In genomic region chr5:62763046-62763445, GRCm38 (mm10) we compare ENCODE assay signal across 13 mouse cellular contexts. TPM values are rescaled to one million over a fixed set of nuclear protein-coding genes. Genes with fewer than 3 reads are reported as not detected.
A peak's percentile ranks its signal among the peaks of the same experiment; 100 is the strongest.
DNase-seq lines count a peak whose midpoint lies in the region; ATAC-seq lines count a peak whose summit lies in the region.
"Had no signal": no experiment of that assay in that cellular context is flagged by ENCODE, and none has a peak within 500 bp of the region (broad histone marks: within the 10 kb centered on the region; RNA-seq: fewer than 3 reads in every experiment).

No protein-coding gene starts in this region.

- no peak for DNase-seq in hindbrain, embryonic 11.5 days (ENCODE audit: low spot score)
- DNase-seq in right cerebral cortex, adult 2 months (ENCODE audit: low spot score in 2 of 2) = no peak
- no peak for DNase-seq in cerebellum, postnatal 4 days (ENCODE audit: low spot score in 2 of 2)
- DNase-seq: right cerebral cortex, postnatal 4 days; thymus, adult 18-20 months had no signal

- no peak overlapping the region for H3K4me3 ChIP-seq in hindbrain, embryonic 13.5 days
- no peak overlapping the region for H3K4me3 ChIP-seq in hindbrain, embryonic 11.5 days (ENCODE audit: low read depth, low read length)
- peak overlapping the region; percentile 34 for H3K4me3 ChIP-seq in megakaryocyte, embryonic 14.5 days (replicated peaks)
- H3K4me3 ChIP-seq in kidney, embryonic 16.5 days (ENCODE audit: low read length) = no peak overlapping the region
- H3K4me3 ChIP-seq: embryonic facial prominence, embryonic 13.5 days; hindbrain, embryonic 10.5 days had no signal

- H3K4me2 ChIP-seq in hindbrain, embryonic 13.5 days = no peak overlapping the region
- no peak overlapping the region for H3K4me2 ChIP-seq in hindbrain, embryonic 11.5 days (replicated peaks; ENCODE audit: low read depth, low read length)
- no peak overlapping the region for H3K4me2 ChIP-seq in kidney, embryonic 16.5 days (replicated peaks; ENCODE audit: low read depth, low read length)
- H3K4me2 ChIP-seq: embryonic facial prominence, embryonic 13.5 days had no signal

- H3K27ac ChIP-seq in hindbrain, embryonic 13.5 days = 0 out of 2 replicates have a peak overlapping the region, but pooled peaks have one; percentile 23
- no peak overlapping the region for H3K27ac ChIP-seq in hindbrain, embryonic 11.5 days (ENCODE audit: low read depth, low read length)
- H3K27ac ChIP-seq in kidney, embryonic 16.5 days (ENCODE audit: low read length) = peak overlapping the region; percentile 37; the same call in 1 of the 2 replicates
- H3K27ac ChIP-seq: embryonic facial prominence, embryonic 13.5 days; hindbrain, embryonic 10.5 days had no signal

- no peaks in the 10 kb centered on the region for H3K36me3 ChIP-seq in hindbrain, embryonic 13.5 days
- H3K36me3 ChIP-seq in hindbrain, embryonic 11.5 days (ENCODE audit: control insufficient read depth, insufficient read depth, low read length) = no peaks in the 10 kb centered on the region
- H3K36me3 ChIP-seq in megakaryocyte, embryonic 14.5 days (replicated peaks; ENCODE audit: low read length) = no peaks in the 10 kb centered on the region
- no peaks in the 10 kb centered on the region for H3K36me3 ChIP-seq in kidney, embryonic 16.5 days (ENCODE audit: insufficient read depth, low read length)
- H3K36me3 ChIP-seq: embryonic facial prominence, embryonic 13.5 days; hindbrain, embryonic 10.5 days had no signal

- no peak overlapping the region for H3K9ac ChIP-seq in hindbrain, embryonic 13.5 days
- H3K9ac ChIP-seq in hindbrain, embryonic 11.5 days (ENCODE audit: low read depth, low read length) = no peak overlapping the region
- no peak overlapping the region for H3K9ac ChIP-seq in kidney, embryonic 16.5 days (replicated peaks; ENCODE audit: low read length)
- H3K9ac ChIP-seq: embryonic facial prominence, embryonic 13.5 days had no signal

- peaks cover 10% of the 10 kb centered on the region; the same call in 1 of the 2 replicates for H3K4me1 ChIP-seq in hindbrain, embryonic 13.5 days (replicated peaks)
- no peaks in the 10 kb centered on the region for H3K4me1 ChIP-seq in hindbrain, embryonic 11.5 days (replicated peaks; ENCODE audit: control insufficient read depth, insufficient read depth, low read length)
- H3K4me1 ChIP-seq in megakaryocyte, embryonic 14.5 days = peaks cover 77% of the 10 kb centered on the region
- no peaks in the 10 kb centered on the region for H3K4me1 ChIP-seq in kidney, embryonic 16.5 days (ENCODE audit: insufficient read depth, low read length)

- peaks cover 3% of the 10 kb centered on the region; the same call in 1 of the 2 replicates for H3K27me3 ChIP-seq in hindbrain, embryonic 13.5 days
- no peaks in the 10 kb centered on the region for H3K27me3 ChIP-seq in hindbrain, embryonic 11.5 days (ENCODE audit: control insufficient read depth, insufficient read depth, low read length)
- H3K27me3 ChIP-seq in megakaryocyte, embryonic 14.5 days (replicated peaks) = peaks cover 2% of the 10 kb centered on the region
- H3K27me3 ChIP-seq in kidney, embryonic 16.5 days (ENCODE audit: insufficient read depth, low read length) = no peaks in the 10 kb centered on the region

- ATAC-seq in hindbrain, embryonic 13.5 days (ENCODE audit: low FRiP score) = no peak
- no peak for ATAC-seq in hindbrain, embryonic 11.5 days (ENCODE audit: low FRiP score)
- ATAC-seq in megakaryocyte, adult 5-6 weeks (ENCODE audit: poor library complexity, severe bottlenecking) = no peak
- ATAC-seq in kidney, embryonic 16.5 days (ENCODE audit: low FRiP score, low TSS enrichment) = no peak
- ATAC-seq: forebrain, embryonic 16.5 days had no signal

- WGBS in hindbrain, embryonic 13.5 days = 95% methylated on average over 1 of the region's 1 CpGs
- 81% methylated on average over 1 of the region's 1 CpGs for WGBS in hindbrain, embryonic 11.5 days
- 75% methylated on average over 1 of the region's 1 CpGs for WGBS in kidney, embryonic 16.5 days

- no peaks in the 10 kb centered on the region for H3K9me3 ChIP-seq in hindbrain, embryonic 13.5 days
- H3K9me3 ChIP-seq in hindbrain, embryonic 11.5 days (ENCODE audit: control insufficient read depth, low read length) = no peaks in the 10 kb centered on the region
- H3K9me3 ChIP-seq in megakaryocyte, embryonic 14.5 days = no peaks in the 10 kb centered on the region
- no peaks in the 10 kb centered on the region for H3K9me3 ChIP-seq in kidney, embryonic 16.5 days (ENCODE audit: low read length)
- H3K9me3 ChIP-seq: embryonic facial prominence, embryonic 13.5 days; hindbrain, embryonic 10.5 days had no signal

RNA-seq across cellular contexts. Expression of gene Arap2, which starts 2.9 kb away (rescaled TPM):
- polyA plus RNA-seq in hindbrain, embryonic 13.5 days (2015; fragmentation: Nextera tagmentation; extraction: Ambion mirVana) = 2.4 and 4.1 TPM in 2 replicates
- 1.3 and 2.2 TPM in 2 replicates for polyA plus RNA-seq in hindbrain, embryonic 11.5 days (2014; fragmentation: Nextera tagmentation; extraction: Ambion mirVana)
- polyA plus RNA-seq in megakaryocyte, embryonic 14.5 days (2012; ENCODE audit: insufficient read depth, low replicate concordance) = 0.04 TPM in 1 of 2 replicates, not detected in the other
- 6.8 and 11.0 TPM in 2 replicates for total RNA-seq in megakaryocyte, adult 5-6 weeks (2015)
- 7.7 and 10.0 TPM in 2 replicates for total RNA-seq in megakaryocyte, adult 5-6 weeks (2017)
- 2.0 and 2.9 TPM in 2 replicates for polyA plus RNA-seq in kidney, embryonic 16.5 days (2015; fragmentation: Nextera tagmentation; extraction: Ambion mirVana)

RNA-seq across cellular contexts. Expression of gene Dthd1, which starts 50.6 kb away (rescaled TPM):
- not detected in 2 replicates for polyA plus RNA-seq in hindbrain, embryonic 13.5 days (2015; fragmentation: Nextera tagmentation; extraction: Ambion mirVana)
- not detected in 2 replicates for polyA plus RNA-seq in hindbrain, embryonic 11.5 days (2014; fragmentation: Nextera tagmentation; extraction: Ambion mirVana)
- polyA plus RNA-seq in megakaryocyte, embryonic 14.5 days (2012; ENCODE audit: insufficient read depth, low replicate concordance) = not detected in 2 replicates
- total RNA-seq in megakaryocyte, adult 5-6 weeks (2015) = not detected in 2 replicates
- total RNA-seq in megakaryocyte, adult 5-6 weeks (2017) = not detected in 2 replicates
- polyA plus RNA-seq in kidney, embryonic 16.5 days (2015; fragmentation: Nextera tagmentation; extraction: Ambion mirVana) = not detected in 2 replicates
- polyA plus RNA-seq: embryonic facial prominence, embryonic 13.5 days; forebrain, embryonic 16.5 days; hindbrain, embryonic 10.5 days; neural tube, embryonic 11.5 days had no signal
